Mouse (Mus musculus): ENCODE measurements around the gene Porcn. TPM values are rescaled to one million over a fixed set of nuclear protein-coding genes. Genes with fewer than 3 reads are reported as not detected.

Porcn gene
- polyA plus RNA-seq, 1 experiment from 2014 or later, result 5.9 TPM

- no peaks in the 10 kb centered on the region for H3K36me3 ChIP-seq (ENCODE audit: control insufficient read depth, insufficient read depth, low read length)
- H3K4me3 ChIP-seq (ENCODE audit: low read depth, low read length), result no peak overlapping the region
- H3K27me3 ChIP-seq (ENCODE audit: control insufficient read depth, insufficient read depth, low read length), result no peaks in the 10 kb centered on the region
- no peak overlapping the region for H3K4me2 ChIP-seq
- H3K9ac ChIP-seq (ENCODE audit: low read depth, low read length), result no peak overlapping the region
- no peaks in the 10 kb centered on the region for H3K9me3 ChIP-seq (replicated peaks; ENCODE audit: control insufficient read depth, low read length)
- no peaks in the 10 kb centered on the region for H3K4me1 ChIP-seq (ENCODE audit: control insufficient read depth, insufficient read depth, low read length)
- WGBS (ENCODE audit: insufficient replicate concordance), result 84% methylated on average over 9 of the region's 10 CpGs
- no peak for ATAC-seq (replicated peaks; ENCODE audit: insufficient number of reproducible peaks, low FRiP score, low TSS enrichment)
- H3K27ac ChIP-seq (ENCODE audit: low read depth, low read length), result no peak overlapping the region
Measured at GRCm38 (mm10) chrX:8167716-8168647, 38.3 kb downstream of the Porcn start.

- no peak overlapping the region for H3K4me2 ChIP-seq
- WGBS (ENCODE audit: insufficient replicate concordance), result 85% methylated on average over 4 of the region's 4 CpGs
- H3K9me3 ChIP-seq (replicated peaks; ENCODE audit: control insufficient read depth, low read length), result no peaks in the 10 kb centered on the region
- no peaks in the 10 kb centered on the region for H3K4me1 ChIP-seq (ENCODE audit: control insufficient read depth, insufficient read depth, low read length)
- no peak overlapping the region for H3K4me3 ChIP-seq (ENCODE audit: low read depth, low read length)
- no peaks in the 10 kb centered on the region for H3K36me3 ChIP-seq (ENCODE audit: control insufficient read depth, insufficient read depth, low read length)
- no peak overlapping the region for H3K27ac ChIP-seq (ENCODE audit: low read depth, low read length)
- ATAC-seq (replicated peaks; ENCODE audit: insufficient number of reproducible peaks, low FRiP score, low TSS enrichment), result no peak
- no peaks in the 10 kb centered on the region for H3K27me3 ChIP-seq (ENCODE audit: control insufficient read depth, insufficient read depth, low read length)
- no peak overlapping the region for H3K9ac ChIP-seq (ENCODE audit: low read depth, low read length)
Measured at GRCm38 (mm10) chrX:8164471-8164870, 41.9 kb downstream of the Porcn start.

GRCm38 (mm10) chrX:8163076-8163475 is 43.2 kb downstream of the Porcn start:
- Histone ChIP-seq H3K9me3 (replicated peaks; ENCODE audit: control insufficient read depth, low read length) (no peaks in the 10 kb centered on the region), H3K4me1 (ENCODE audit: control insufficient read depth, insufficient read depth, low read length) (no peaks in the 10 kb centered on the region), H3K36me3 (ENCODE audit: control insufficient read depth, insufficient read depth, low read length) (no peaks in the 10 kb centered on the region), H3K4me2 (no peak overlapping the region), H3K4me3 (ENCODE audit: low read depth, low read length) (no peak overlapping the region), H3K9ac (ENCODE audit: low read depth, low read length) (no peak overlapping the region), H3K27me3 (ENCODE audit: control insufficient read depth, insufficient read depth, low read length) (no peaks in the 10 kb centered on the region), H3K27ac (ENCODE audit: low read depth, low read length) (no peak overlapping the region)
- WGBS (ENCODE audit: insufficient replicate concordance), result 77% methylated on average over 5 of the region's 5 CpGs
- no peak for ATAC-seq (replicated peaks; ENCODE audit: insufficient number of reproducible peaks, low FRiP score, low TSS enrichment)

- peak within 1 kb of the TSS; percentile 87 for H3K9ac ChIP-seq (ENCODE audit: low read depth, low read length)
- H3K27ac ChIP-seq (ENCODE audit: low read depth, low read length), result peak within 1 kb of the TSS; percentile 98
- 18% methylated on average over 65 of the region's 65 CpGs for WGBS (ENCODE audit: insufficient replicate concordance)
- H3K4me1 ChIP-seq (ENCODE audit: control insufficient read depth, insufficient read depth, low read length), result peaks cover 5% of the 10 kb centered on the region; the same call in 1 of the 2 replicates
- H3K27me3 ChIP-seq (ENCODE audit: control insufficient read depth, insufficient read depth, low read length), result no peaks in the 10 kb centered on the region
- H3K4me2 ChIP-seq, result peak within 1 kb of the TSS; percentile 74
- no peaks in the 10 kb centered on the region for H3K9me3 ChIP-seq (replicated peaks; ENCODE audit: control insufficient read depth, low read length)
- ATAC-seq (replicated peaks; ENCODE audit: insufficient number of reproducible peaks, low FRiP score, low TSS enrichment), result peak; percentile 90
- peak within 1 kb of the TSS; percentile 67 for H3K4me3 ChIP-seq (ENCODE audit: low read depth, low read length)
- peaks cover 5% of the 10 kb centered on the region; the same call in 1 of the 2 replicates for H3K36me3 ChIP-seq (ENCODE audit: control insufficient read depth, insufficient read depth, low read length)
Measured at GRCm38 (mm10) chrX:8145153-8145991, 61.0 kb downstream of the Porcn start, which contains the start of gene Rbm3. Gene Rbm3 (minus strand): TSS chrX:8145880.

Other genes with a start within 250 kb of the Porcn start
- gene Gata1, start 228.5 kb downstream of the Porcn start, polyA plus RNA-seq (2014; fragmentation: Nextera tagmentation; extraction: Ambion mirVana), result 13.7 and 16.6 TPM in 2 replicates
- gene Glod5, start 188.0 kb downstream of the Porcn start, polyA plus RNA-seq (2014; fragmentation: Nextera tagmentation; extraction: Ambion mirVana), result 0.82 TPM in 1 of 2 replicates, not detected in the other
- gene Suv39h1, start 131.8 kb downstream of the Porcn start, polyA plus RNA-seq (2014; fragmentation: Nextera tagmentation; extraction: Ambion mirVana), result 46.1 and 48.6 TPM in 2 replicates
- 0.39 and 0.43 TPM in 2 replicates for gene Was, start 116.0 kb downstream of the Porcn start, polyA plus RNA-seq (2014; fragmentation: Nextera tagmentation; extraction: Ambion mirVana)
- 21.8 and 22.6 TPM in 2 replicates for gene Wdr13, start 73.6 kb downstream of the Porcn start, polyA plus RNA-seq (2014; fragmentation: Nextera tagmentation; extraction: Ambion mirVana)
- gene Rbm3, start 60.6 kb downstream of the Porcn start, polyA plus RNA-seq (2014; fragmentation: Nextera tagmentation; extraction: Ambion mirVana), result 320 and 341 TPM in 2 replicates
- 10.4 and 12.1 TPM in 2 replicates for gene Tbc1d25, start 30.3 kb downstream of the Porcn start, polyA plus RNA-seq (2014; fragmentation: Nextera tagmentation; extraction: Ambion mirVana)
- gene Ebp, start 13.0 kb downstream of the Porcn start, polyA plus RNA-seq (2014; fragmentation: Nextera tagmentation; extraction: Ambion mirVana), result 24.4 and 37.4 TPM in 2 replicates
- gene Ftsj1, start 45.9 kb upstream of the Porcn start, polyA plus RNA-seq (2014; fragmentation: Nextera tagmentation; extraction: Ambion mirVana), result 25.1 and 26.1 TPM in 2 replicates
- 17.5 and 23.8 TPM in 2 replicates for gene Slc38a5, start 64.6 kb upstream of the Porcn start, polyA plus RNA-seq (2014; fragmentation: Nextera tagmentation; extraction: Ambion mirVana)
- not detected in 2 replicates for gene Ssxb10, start 120.9 kb upstream of the Porcn start, polyA plus RNA-seq (2014; fragmentation: Nextera tagmentation; extraction: Ambion mirVana)
- gene Ssxb9, start 160.5 kb upstream of the Porcn start, polyA plus RNA-seq (2014; fragmentation: Nextera tagmentation; extraction: Ambion mirVana), result not detected in 2 replicates
- not detected in 2 replicates for gene Ssxb1, start 206.8 kb upstream of the Porcn start, polyA plus RNA-seq (2014; fragmentation: Nextera tagmentation; extraction: Ambion mirVana)